Mouse (Mus musculus): ENCODE results near the gene Lrrc4b. TPM values are rescaled to one million over a fixed set of nuclear protein-coding genes. Genes with fewer than 3 reads are reported as not detected.
A peak's percentile ranks its signal among the peaks of the same experiment; 100 is the strongest.

The Lrrc4b gene
- total RNA-seq (2014; rRNA removed) (347 and 391 TPM in 2 replicates), polyA plus RNA-seq (2015; fragmentation: Nextera tagmentation; extraction: Ambion mirVana) (19.5 and 22.2 TPM in 2 replicates)

GRCm38 (mm10) chr7:44428968-44429521 is at the start of gene Lrrc4b:
Lrrc4b (plus strand) TSS chr7:44429018.
- H3K4me2 ChIP-seq (ENCODE audit: low read depth): peak within 1 kb of the TSS; percentile 91
- ATAC-seq: peak; percentile 73
- DNase-seq: peak; percentile 94
- H3K9ac ChIP-seq: peak within 1 kb of the TSS; percentile 97
- H3K4me3 ChIP-seq (ENCODE audit: low read depth, low read length): peak within 1 kb of the TSS; percentile 75
- peak; percentile 22; the same call in 1 of the 2 replicates for TF ChIP-seq CTCF (IDR thresholded peaks at IDR 0.05; ENCODE audit: low read depth)
- no peaks in the 10 kb centered on the region for H3K27me3 ChIP-seq (ENCODE audit: insufficient read depth, low read length)
- no peaks in the 10 kb centered on the region for H3K9me3 ChIP-seq (ENCODE audit: low read length)
- peaks cover under 1% of the 10 kb centered on the region; the same call in 1 of the 2 replicates for H3K36me3 ChIP-seq (ENCODE audit: insufficient read depth)
- peak within 1 kb of the TSS; percentile 97 for H3K27ac ChIP-seq (ENCODE audit: low read depth, low read length)
- WGBS: 0% methylated on average over 29 of the region's 69 CpGs
- peaks cover 17% of the 10 kb centered on the region; the same call in 1 of the 2 replicates for H3K4me1 ChIP-seq (ENCODE audit: insufficient read depth)

- Histone ChIP-seq H3K36me3 (ENCODE audit: insufficient read depth) (no peaks in the 10 kb centered on the region), H3K9me3 (ENCODE audit: low read length) (no peaks in the 10 kb centered on the region), H3K4me1 (ENCODE audit: insufficient read depth) (peaks cover 17% of the 10 kb centered on the region), H3K9ac (0 out of 2 replicates have a peak overlapping the region, but pooled peaks have one; percentile 10), H3K4me2 (ENCODE audit: low read depth) (peak overlapping the region; percentile 11), H3K27ac (ENCODE audit: low read depth, low read length) (peak overlapping the region; percentile 92), H3K27me3 (ENCODE audit: insufficient read depth, low read length) (no peaks in the 10 kb centered on the region), H3K4me3 (ENCODE audit: low read depth, low read length) (no peak overlapping the region)
- WGBS: 31% methylated on average over 12 of the region's 12 CpGs
- TF ChIP-seq CTCF (IDR thresholded peaks at IDR 0.05; ENCODE audit: low read depth): no peak
- peak; percentile 93 for DNase-seq
- ATAC-seq: peak; percentile 85
Observed at GRCm38 (mm10) chr7:44382541-44382940, 46.3 kb upstream of the Lrrc4b start.

- no peaks in the 10 kb centered on the region for H3K9me3 ChIP-seq (ENCODE audit: low read length)
- peaks cover 17% of the 10 kb centered on the region for H3K4me1 ChIP-seq (ENCODE audit: insufficient read depth)
- no peak for TF ChIP-seq CTCF (IDR thresholded peaks at IDR 0.05; ENCODE audit: low read depth)
- H3K27me3 ChIP-seq (ENCODE audit: insufficient read depth, low read length): no peaks in the 10 kb centered on the region
- H3K27ac ChIP-seq (ENCODE audit: low read depth, low read length): peak within 1 kb of the TSS; percentile 92
- peak within 1 kb of the TSS; percentile 83 for H3K9ac ChIP-seq
- under 1% methylated on average over 32 of the region's 33 CpGs for WGBS
- peak within 1 kb of the TSS; percentile 93 for H3K4me2 ChIP-seq (ENCODE audit: low read depth)
- H3K36me3 ChIP-seq (ENCODE audit: insufficient read depth): no peaks in the 10 kb centered on the region
- ATAC-seq (peak; percentile 89), DNase-seq (peak; percentile 90)
- peak within 1 kb of the TSS; percentile 58 for H3K4me3 ChIP-seq (ENCODE audit: low read depth, low read length)
Observed at GRCm38 (mm10) chr7:44383980-44384715, 44.7 kb upstream of the Lrrc4b start, which contains the start of gene Syt3. Syt3 (plus strand) TSS chr7:44384102.

- ATAC-seq: 0 out of 2 replicates have a peak, but pooled peaks have one; percentile 2
- Histone ChIP-seq H3K9me3 (ENCODE audit: low read length) (no peaks in the 10 kb centered on the region), H3K27ac (ENCODE audit: low read depth, low read length) (peak overlapping the region; percentile 92; the same call in 1 of the 2 replicates), H3K9ac (peak overlapping the region; percentile 83), H3K4me2 (ENCODE audit: low read depth) (peak overlapping the region; percentile 93), H3K27me3 (ENCODE audit: insufficient read depth, low read length) (no peaks in the 10 kb centered on the region), H3K4me3 (ENCODE audit: low read depth, low read length) (peak overlapping the region; percentile 58), H3K4me1 (ENCODE audit: insufficient read depth) (peaks cover 17% of the 10 kb centered on the region), H3K36me3 (ENCODE audit: insufficient read depth) (no peaks in the 10 kb centered on the region)
- DNase-seq: no peak
- TF ChIP-seq CTCF (IDR thresholded peaks at IDR 0.05; ENCODE audit: low read depth): no peak
- under 1% methylated on average over 17 of the region's 17 CpGs for WGBS
Observed at GRCm38 (mm10) chr7:44384716-44385059, 44.1 kb upstream of the Lrrc4b start.

GRCm38 (mm10) chr7:44385720-44386119 is 43.1 kb upstream of the Lrrc4b start, which contains the start of gene 1700008O03Rik:
1700008O03Rik (minus strand) TSS chr7:44385820.
- H3K27ac ChIP-seq (ENCODE audit: low read depth, low read length): peak within 1 kb of the TSS; percentile 92; the same call in 1 of the 2 replicates
- 82% methylated on average over 12 of the region's 12 CpGs for WGBS
- peak within 1 kb of the TSS; percentile 83 for H3K9ac ChIP-seq

GRCm38 (mm10) chr7:44391831-44392230 is 37.0 kb upstream of the Lrrc4b start:
- Histone ChIP-seq H3K27me3 (ENCODE audit: insufficient read depth, low read length) (no peaks in the 10 kb centered on the region), H3K4me3 (ENCODE audit: low read depth, low read length) (no peak overlapping the region), H3K4me2 (ENCODE audit: low read depth) (no peak overlapping the region), H3K9ac (no peak overlapping the region), H3K36me3 (ENCODE audit: insufficient read depth) (no peaks in the 10 kb centered on the region; the same call in 1 of the 2 replicates), H3K4me1 (ENCODE audit: insufficient read depth) (no peaks in the 10 kb centered on the region), H3K27ac (ENCODE audit: low read depth, low read length) (no peak overlapping the region), H3K9me3 (ENCODE audit: low read length) (no peaks in the 10 kb centered on the region)
- ATAC-seq: no peak
- no peak for DNase-seq
- no peak for TF ChIP-seq CTCF (IDR thresholded peaks at IDR 0.05; ENCODE audit: low read depth)
- WGBS: 84% methylated on average over 4 of the region's 4 CpGs

More at GRCm38 (mm10) chr7:44385720-44386119, 43.1 kb upstream of the Lrrc4b start, which contains the start of gene 1700008O03Rik:
- Histone ChIP-seq H3K4me2 (ENCODE audit: low read depth) (peak within 1 kb of the TSS; percentile 93), H3K36me3 (ENCODE audit: insufficient read depth) (no peaks in the 10 kb centered on the region), H3K4me1 (ENCODE audit: insufficient read depth) (peaks cover 17% of the 10 kb centered on the region), H3K27me3 (ENCODE audit: insufficient read depth, low read length) (no peaks in the 10 kb centered on the region), H3K4me3 (ENCODE audit: low read depth, low read length) (peak within 1 kb of the TSS; percentile 58), H3K9me3 (ENCODE audit: low read length) (no peaks in the 10 kb centered on the region)
- DNase-seq (no peak), ATAC-seq (no peak)
- TF ChIP-seq CTCF (IDR thresholded peaks at IDR 0.05; ENCODE audit: low read depth): no peak
